Mouse (Mus musculus) heart, postnatal 0 days (tissue): ENCODE measurements around the gene Ccl5. TPM values are rescaled to one million over a fixed set of nuclear protein-coding genes. Genes with fewer than 3 reads are reported as not detected.

Experiments
- ATAC-seq: fragments of 200-750 bp; cut with Nextera tagmentation; 2 replicates; pipeline ENCODE4 v1.8.0; 2017; ENCODE audit warnings: low read depth, moderate number of reproducible peaks, moderate library complexity; ENCODE audit not compliant: insufficient read depth
- DNase-seq: peaks from one replicate; pipeline ENCODE4 v3.0.0-alpha.2; 2016; ENCODE audit warnings: low spot score
- H3K27ac ChIP-seq: fragments of 300-500 bp; sonication (generic); 2 replicates; pipeline ENCODE4 v1.5.1; 2014; ENCODE audit warnings: low read depth, mild to moderate bottlenecking
- H3K27me3 ChIP-seq: fragments of 300-500 bp; sonication (generic); 2 replicates; pipeline ENCODE4 v1.6.1; 2014; ENCODE audit warnings: low read length, mixed read lengths; ENCODE audit not compliant: control insufficient read depth, insufficient read depth
- H3K36me3 ChIP-seq: fragments of 300-500 bp; sonication (generic); replicated peaks from 2 replicates; pipeline ENCODE4 v1.6.1; 2014; ENCODE audit warnings: low read length, mixed read lengths; ENCODE audit not compliant: control insufficient read depth, insufficient read depth
- H3K4me1 ChIP-seq: fragments of 300-500 bp; sonication (generic); 2 replicates; pipeline ENCODE4 v1.6.1; 2014; ENCODE audit warnings: antibody characterized with exemption; ENCODE audit not compliant: control insufficient read depth, insufficient read depth
- H3K4me2 ChIP-seq: fragments of 300-500 bp; sonication (generic); 2 replicates; pipeline ENCODE4 v1.6.1; 2014; ENCODE audit warnings: low read depth, mild to moderate bottlenecking, low read length, moderate library complexity
- H3K4me3 ChIP-seq: fragments of 300-500 bp; sonication (generic); 2 replicates; pipeline ENCODE4 v1.5.1; 2014; ENCODE audit warnings: low read depth, low read length
- H3K9ac ChIP-seq: fragments of 300-500 bp; sonication (generic); replicated peaks from 2 replicates; pipeline ENCODE4 v1.6.1; 2014; ENCODE audit warnings: low read depth, low read length, mixed read lengths
- H3K9me3 ChIP-seq: fragments of 300-500 bp; sonication (generic); replicated peaks from 2 replicates; pipeline ENCODE4 v1.6.1; 2016; ENCODE audit warnings: low read length; ENCODE audit not compliant: control insufficient read depth
- CTCF ChIP-seq: IDR thresholded peaks from 2 replicates; pipeline ENCODE4 v1.5.1; 2016; ENCODE audit warnings: antibody characterized with exemption, control low read depth, low read depth
- EP300 ChIP-seq: IDR thresholded peaks from 2 replicates; pipeline ENCODE4 v1.6.1; 2016; ENCODE audit warnings: antibody characterized with exemption, low read depth
- whole genome bisulfite sequencing: fragments of 180-500 bp; shearing (Covaris S2); extraction: QIAGEN DNeasy Blood & Tissue Kit; methylation state at CpG from one replicate; pipeline ENCODE4 v1.1.7; 2014; 5-methylcytosine and 5-hydroxymethylcytosine counted together
- polyA plus RNA-seq: library from polyadenylated mRNA; unstranded; fragments of >200 nt; fragmentation: Nextera tagmentation; extraction: Ambion mirVana; gene quantifications from 2 replicates; pipeline ENCODE4 v1.2.1, GENCODE M21; 2015
- total RNA-seq: library from RNA; depleted of rRNA; stranded (reverse); fragments of >200 nt; gene quantifications from 2 replicates; pipeline ENCODE4 v1.2.3, GENCODE M21; 2014; ENCODE audit warnings: low replicate concordance

The Ccl5 gene
- total and polyA plus RNA-seq, 2 experiments from 2014 or later = 0.31 TPM; not detected in 1

DNA sequence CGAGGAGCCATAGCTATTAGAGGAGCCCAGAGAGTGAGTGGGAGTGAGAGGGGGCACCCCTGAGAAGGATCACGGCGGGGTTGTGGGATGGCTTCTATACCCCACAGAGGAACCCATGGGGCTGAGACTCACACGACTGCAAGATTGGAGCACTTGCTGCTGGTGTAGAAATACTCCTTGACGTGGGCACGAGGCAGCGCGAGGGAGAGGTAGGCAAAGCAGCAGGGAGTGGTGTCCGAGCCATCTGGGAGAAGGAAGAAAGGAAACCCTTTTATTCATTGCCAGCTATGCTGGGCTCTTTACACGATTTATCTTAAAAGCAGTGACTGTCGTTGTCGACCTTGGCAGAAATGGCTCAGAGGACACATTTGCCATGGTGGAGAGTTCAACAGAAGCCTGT, 1.3 kb downstream of the Ccl5 start:
- no peak for TF ChIP-seq EP300
- no peak for TF ChIP-seq CTCF
- 61% methylated on average over 12 of the region's 12 CpGs for WGBS
- H3K4me3 ChIP-seq = no peak overlapping the region
- no peaks in the 10 kb centered on the region for H3K27me3 ChIP-seq
- no peak overlapping the region for H3K27ac ChIP-seq
- H3K9ac ChIP-seq = no peak overlapping the region
- H3K9me3 ChIP-seq = no peaks in the 10 kb centered on the region
- ATAC-seq (no peak), DNase-seq (no peak)
- H3K4me2 ChIP-seq = no peak overlapping the region
- peaks cover 1% of the 10 kb centered on the region; the same call in 1 of the 2 replicates for H3K4me1 ChIP-seq
- H3K36me3 ChIP-seq = no peaks in the 10 kb centered on the region

DNA sequence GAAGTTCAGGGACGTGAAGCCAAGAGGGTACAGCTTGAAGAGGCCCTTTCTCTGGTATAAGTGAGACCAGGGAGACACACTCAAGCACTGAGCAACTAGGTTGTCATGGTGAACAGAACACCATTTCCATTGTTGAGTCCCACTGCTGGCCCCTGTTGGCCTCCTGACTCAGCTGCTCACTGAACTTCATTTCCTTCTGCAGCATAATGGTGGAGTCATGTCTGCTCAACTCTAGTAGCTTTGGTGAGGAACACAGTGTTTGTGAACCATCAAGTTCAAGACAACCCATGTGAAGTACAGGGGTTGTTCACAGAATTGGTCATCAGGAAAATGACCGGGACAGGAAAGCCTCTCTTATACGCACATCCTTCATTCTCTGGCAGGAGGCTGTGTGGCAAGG, 8.2 kb downstream of the Ccl5 start, which contains the start of gene Heatr9:
Gene Heatr9 (minus strand): TSS at position 101 of the 400 bp plus-strand sequence.
- no peak within 1 kb of the TSS for H3K4me2 ChIP-seq
- no peaks in the 10 kb centered on the region for H3K36me3 ChIP-seq
- H3K27me3 ChIP-seq = no peaks in the 10 kb centered on the region
- no peak within 1 kb of the TSS for H3K27ac ChIP-seq
- 78% methylated on average over 3 of the region's 3 CpGs for WGBS
- no peaks in the 10 kb centered on the region for H3K4me1 ChIP-seq
- H3K9ac ChIP-seq = no peak within 1 kb of the TSS
- no peak for TF ChIP-seq CTCF
- TF ChIP-seq EP300 = no peak
- no peak for DNase-seq
- ATAC-seq = no peak
- no peaks in the 10 kb centered on the region for H3K9me3 ChIP-seq
- no peak within 1 kb of the TSS for H3K4me3 ChIP-seq

DNA sequence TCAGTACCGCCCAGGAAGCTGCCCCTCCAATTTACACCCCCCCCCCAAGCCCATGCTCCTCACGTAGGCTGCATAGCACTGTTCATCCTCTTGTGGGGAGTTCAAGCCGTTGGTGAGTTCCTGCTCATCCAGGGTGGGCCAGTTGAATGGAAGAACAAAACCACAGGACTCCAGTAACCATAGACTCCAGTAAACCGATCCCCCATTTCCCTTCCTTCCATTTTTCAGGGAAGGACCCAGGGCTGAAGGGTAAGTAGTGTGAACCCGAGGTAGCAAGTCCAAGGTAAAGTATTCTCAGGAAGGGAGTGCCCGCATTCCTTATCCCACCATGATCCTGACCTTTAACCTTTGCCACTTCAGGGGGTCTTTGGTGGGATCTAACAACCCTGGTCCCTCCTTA, 11.9 kb downstream of the Ccl5 start:
- Histone ChIP-seq H3K4me2 (no peak overlapping the region), H3K36me3 (no peaks in the 10 kb centered on the region), H3K9me3 (no peaks in the 10 kb centered on the region), H3K4me3 (no peak overlapping the region), H3K4me1 (no peaks in the 10 kb centered on the region), H3K27me3 (no peaks in the 10 kb centered on the region), H3K9ac (no peak overlapping the region), H3K27ac (no peak overlapping the region)
- ATAC-seq = no peak
- 84% methylated on average over 6 of the region's 6 CpGs for WGBS
- no peak for TF ChIP-seq EP300
- TF ChIP-seq CTCF = no peak
- DNase-seq = no peak

DNA sequence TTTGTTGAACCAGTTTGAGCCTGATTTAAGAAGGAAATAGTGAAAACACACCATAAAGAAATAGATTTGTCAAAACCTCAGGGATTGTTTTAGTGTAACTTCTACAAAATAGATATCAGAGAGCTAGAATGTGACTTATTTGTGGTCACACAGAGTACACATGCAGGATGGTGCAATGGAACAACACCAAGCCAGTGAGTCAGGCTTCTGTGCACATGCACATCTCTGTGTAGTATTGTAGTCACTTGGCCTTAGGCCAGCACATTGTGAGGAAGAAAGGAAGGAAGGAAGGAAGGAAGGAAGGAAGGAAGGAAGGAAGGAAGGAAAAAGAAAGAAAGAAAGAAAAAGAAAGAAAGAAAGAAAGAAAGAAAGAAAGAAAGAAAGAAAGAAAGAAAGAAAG, 13.2 kb downstream of the Ccl5 start:
- no peaks in the 10 kb centered on the region for H3K4me1 ChIP-seq
- H3K4me3 ChIP-seq = no peak overlapping the region
- H3K9me3 ChIP-seq = no peaks in the 10 kb centered on the region
- H3K4me2 ChIP-seq = no peak overlapping the region
- no peak overlapping the region for H3K27ac ChIP-seq
- H3K9ac ChIP-seq = no peak overlapping the region
- TF ChIP-seq CTCF = no peak
- no peak for ATAC-seq
- no peak for DNase-seq
- H3K36me3 ChIP-seq = no peaks in the 10 kb centered on the region
- no peaks in the 10 kb centered on the region for H3K27me3 ChIP-seq

DNA sequence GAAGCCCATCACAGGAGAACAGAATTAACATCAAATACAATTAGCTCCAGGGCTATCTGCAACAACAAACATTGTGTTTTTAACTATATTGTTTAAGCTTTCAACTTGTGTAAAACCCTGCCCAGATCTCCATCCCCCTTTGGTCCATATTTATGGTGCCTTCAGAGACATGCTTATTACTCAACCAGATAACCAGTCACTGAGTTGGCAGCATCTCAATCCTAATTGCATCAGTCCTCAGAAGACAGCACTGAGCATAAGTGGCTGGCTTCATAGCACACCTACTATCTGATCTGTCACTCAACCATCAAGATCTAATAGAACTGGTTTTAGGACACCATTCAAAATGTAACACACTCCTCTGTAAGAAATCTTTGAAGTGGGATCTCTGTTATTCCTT, 20.8 kb downstream of the Ccl5 start:
- H3K4me3 ChIP-seq = no peak overlapping the region
- no peak overlapping the region for H3K4me2 ChIP-seq
- DNase-seq (no peak), ATAC-seq (no peak)
- no peak overlapping the region for H3K9ac ChIP-seq
- TF ChIP-seq CTCF (no peak), EP300 (no peak)
- no peaks in the 10 kb centered on the region for H3K27me3 ChIP-seq
- H3K27ac ChIP-seq = no peak overlapping the region
- H3K4me1 ChIP-seq = peaks cover 7% of the 10 kb centered on the region; the same call in 1 of the 2 replicates
- peaks cover 16% of the 10 kb centered on the region for H3K36me3 ChIP-seq
- H3K9me3 ChIP-seq = no peaks in the 10 kb centered on the region

DNA sequence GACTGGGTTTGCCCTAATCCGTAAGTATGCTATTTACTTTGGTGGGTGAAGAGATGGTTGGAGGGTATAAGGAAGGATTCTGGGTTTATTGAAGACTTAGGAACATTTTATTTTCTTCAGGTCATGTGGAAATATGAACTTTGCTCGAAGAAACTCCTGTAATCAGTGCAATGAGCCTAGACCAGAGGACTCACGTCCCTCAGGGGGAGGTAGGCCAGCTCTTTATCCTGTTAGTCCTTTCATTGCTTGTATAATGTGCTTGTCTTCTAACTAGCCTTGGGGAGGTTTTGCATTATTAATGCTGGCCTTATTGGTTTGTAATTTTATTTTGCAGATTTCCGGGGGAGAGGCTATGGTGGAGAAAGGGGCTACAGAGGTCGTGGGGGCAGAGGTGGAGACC, 26.0 kb downstream of the Ccl5 start:
- Histone ChIP-seq H3K9ac (no peak overlapping the region), H3K36me3 (peaks cover 49% of the 10 kb centered on the region), H3K27me3 (no peaks in the 10 kb centered on the region), H3K9me3 (no peaks in the 10 kb centered on the region), H3K4me1 (peaks cover 6% of the 10 kb centered on the region; the same call in 1 of the 2 replicates), H3K27ac (no peak overlapping the region), H3K4me2 (no peak overlapping the region), H3K4me3 (no peak overlapping the region)
- ATAC-seq = no peak
- no peak for TF ChIP-seq CTCF
- TF ChIP-seq EP300 = no peak
- 95% methylated on average over 5 of the region's 5 CpGs for WGBS
- DNase-seq = no peak
